Mouse (Mus musculus): ENCODE data around the gene Dedd2. TPM values are rescaled to one million over a fixed set of nuclear protein-coding genes. Genes with fewer than 3 reads are reported as not detected.
A peak's percentile ranks its signal among the peaks of the same experiment; 100 is the strongest.

The Dedd2 gene
- total and polyA plus RNA-seq, 3 experiments: 10.6 to 13.9 (median 11.7) TPM

DNA sequence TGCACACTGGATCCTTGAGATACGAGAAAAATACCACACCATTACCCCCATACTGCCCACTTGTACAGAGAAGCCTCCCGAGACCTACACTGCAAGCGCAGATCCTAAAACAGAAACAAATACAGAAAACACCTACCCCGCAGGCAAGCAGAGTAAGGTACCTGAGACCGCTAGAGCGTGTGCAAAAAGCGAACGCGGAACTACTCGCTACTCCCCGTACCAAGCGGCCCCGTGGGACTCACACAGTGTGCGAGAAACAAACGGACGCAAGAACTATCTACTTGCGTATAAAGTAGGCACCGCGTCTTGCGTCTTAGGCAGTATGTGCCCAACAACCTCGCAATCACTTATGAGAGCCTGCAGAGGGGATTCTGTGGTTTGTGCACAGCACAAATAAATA lies 38.6 kb downstream of the Dedd2 start:
- no peaks in the 10 kb centered on the region for H3K79me2 ChIP-seq (replicated peaks; ENCODE audit: control insufficient read depth, extremely low read depth, insufficient read depth, poor library complexity, severe bottlenecking)
- peak overlapping the region; percentile 3 to 28 (median 20) for H3K4me3 ChIP-seq (replicated peaks in 1 of 3; ENCODE audit: low read depth in 2 of 3, low read length in 2 of 3, poor library complexity in 1 of 3)
- no peak overlapping the region for H3K27ac ChIP-seq (ENCODE audit: insufficient read depth, low read depth)
- 0 out of 2 replicates have a peak overlapping the region, but pooled peaks have one; percentile 14 for H3K9ac ChIP-seq (ENCODE audit: insufficient read depth, low read depth)
- peaks cover 48% of the 10 kb centered on the region for H3K27me3 ChIP-seq (replicated peaks)
- TF ChIP-seq ELF1 (IDR thresholded peaks at IDR 0.05; ENCODE audit: low read depth, low read length) (peak; percentile 7; the same call in 1 of the 2 replicates), ZMIZ1 (IDR thresholded peaks at IDR 0.05; ENCODE audit: low read depth, low read length) (no peak)
- in situ Hi-C loops (cut with MboI; ENCODE audit: low pct_ligation_motif_present, low pct_unique_long_range_greater_than_20kb, low sequenced_read_pairs): loop anchor here (5.0 to 10.0 kb wide), 2 partner anchors 50 to 93 kb away; no protein-coding TSS in a partner anchor
- dilution Hi-C loops (cut with MboI; ENCODE audit: extremely low pct_ligation_motif_present, extremely low pct_unique_long_range_greater_than_20kb, low sequenced_read_pairs): no loop called here
- H3K36me3 ChIP-seq (replicated peaks in 1 of 2; ENCODE audit: control insufficient read depth in 1 of 2, insufficient read depth in 1 of 2, low read length in 1 of 2): no peaks in the 10 kb centered on the region
- no peak for DNase-seq (ENCODE audit: extremely low read depth)
- H3K9me3 ChIP-seq (replicated peaks; ENCODE audit: low read length): no peaks in the 10 kb centered on the region
- peaks cover 7 to 37% of the 10 kb centered on the region in 2 experiments; a peak in 3 of 4 replicates for H3K4me1 ChIP-seq (ENCODE audit: control insufficient read depth in 1 of 2, insufficient read depth in 2 of 2)
- peak overlapping the region; percentile 40 for H3K4me2 ChIP-seq (ENCODE audit: insufficient read depth, low read depth, poor library complexity, severe bottlenecking)

DNA sequence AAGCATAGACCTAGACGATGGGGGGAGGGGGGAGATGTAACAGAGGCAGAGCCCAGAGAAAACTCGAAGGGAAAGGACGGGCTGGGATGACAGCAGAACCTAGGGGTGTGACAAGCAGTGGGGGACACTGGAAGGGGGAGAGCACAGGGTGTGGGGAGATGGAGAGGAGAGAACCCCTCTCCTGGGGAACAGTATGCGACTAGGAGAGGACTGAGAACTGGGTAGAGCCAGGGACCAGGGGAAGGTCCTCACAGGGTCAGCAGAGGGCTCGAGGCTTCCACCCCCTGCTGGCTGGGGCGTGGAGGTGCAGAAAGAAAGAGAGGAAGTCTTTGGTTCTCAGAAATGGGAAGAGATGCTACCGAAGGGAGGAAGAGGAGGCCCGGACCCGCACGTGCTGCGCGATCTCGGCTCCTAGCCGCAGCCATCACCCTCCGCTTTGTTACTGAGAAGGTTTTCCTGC lies 39.1 kb downstream of the Dedd2 start:
- in situ Hi-C loops (cut with MboI; ENCODE audit: low pct_ligation_motif_present, low pct_unique_long_range_greater_than_20kb, low sequenced_read_pairs) (loop anchor here (5.0 to 10.0 kb wide), 2 partner anchors 49 to 93 kb away; no protein-coding TSS in a partner anchor), dilution Hi-C loops (cut with MboI; ENCODE audit: extremely low pct_ligation_motif_present, extremely low pct_unique_long_range_greater_than_20kb, low sequenced_read_pairs) (no loop called here)
- no peak for TF ChIP-seq ZKSCAN1 (IDR thresholded peaks at IDR 0.05; ENCODE audit: borderline replicate concordance, low read depth, low read length)
- peak; percentile 55 for TF ChIP-seq RAD21 (IDR thresholded peaks at IDR 0.05; ENCODE audit: low read depth, low read length)
- TF ChIP-seq HCFC1 (IDR thresholded peaks at IDR 0.05; ENCODE audit: low read depth, low read length): no peak
- peak; percentile 47 to 84 for TF ChIP-seq CTCF (conservative IDR thresholded peaks at IDR 0.05 in 1 of 2, IDR thresholded peaks at IDR 0.05 in 1 of 2; ENCODE audit: low read depth in 2 of 2, low read length in 2 of 2)
- no peak for TF ChIP-seq JUND (conservative IDR thresholded peaks at IDR 0.05; ENCODE audit: low read depth, low read length)
- TF ChIP-seq JUN (IDR thresholded peaks at IDR 0.05; ENCODE audit: insufficient read depth, low read depth, low read length): no peak
- no peak for TF ChIP-seq NELFE (IDR thresholded peaks at IDR 0.05; ENCODE audit: low read depth, low read length)
- TF ChIP-seq IRF4 (IDR thresholded peaks at IDR 0.05; ENCODE audit: low read depth, low read length): no peak
- no peak for TF ChIP-seq NRF1 (IDR thresholded peaks at IDR 0.05; ENCODE audit: low read depth, low read length)
- TF ChIP-seq ETS1 (conservative IDR thresholded peaks at IDR 0.05; ENCODE audit: low read depth, low read length): no peak
- no peak for TF ChIP-seq MAFK (IDR thresholded peaks at IDR 0.05; ENCODE audit: insufficient replicate concordance, low read length)
- peak; percentile 53; the same call in 1 of the 2 replicates for TF ChIP-seq MAX (IDR thresholded peaks at IDR 0.05; ENCODE audit: low read length)
- TF ChIP-seq POLR2AphosphoS2 (IDR thresholded peaks at IDR 0.05; ENCODE audit: low read depth, low read length): no peak
- no peak for TF ChIP-seq CHD2 (IDR thresholded peaks at IDR 0.05; ENCODE audit: low read length)
- no peak for TF ChIP-seq ZNF384 (IDR thresholded peaks at IDR 0.05; ENCODE audit: low read depth, low read length)
- TF ChIP-seq UBTF (IDR thresholded peaks at IDR 0.05; ENCODE audit: low read depth, low read length): no peak
- peak; percentile 47; the same call in 1 of the 2 replicates for TF ChIP-seq SIN3A (IDR thresholded peaks at IDR 0.05; ENCODE audit: low read length)
- peak; percentile 44; the same call in 1 of the 2 replicates for TF ChIP-seq MYC (IDR thresholded peaks at IDR 0.05; ENCODE audit: low read depth, low read length)
- TF ChIP-seq KAT2A (IDR thresholded peaks at IDR 0.05; ENCODE audit: insufficient replicate concordance, low read length): no peak
- no peak for TF ChIP-seq MAZ (IDR thresholded peaks at IDR 0.05; ENCODE audit: low read depth, low read length)
- TF ChIP-seq PAX5 (IDR thresholded peaks at IDR 0.05; ENCODE audit: low read length): no peak
- no peak for TF ChIP-seq MEF2A (IDR thresholded peaks at IDR 0.05; ENCODE audit: borderline replicate concordance, low read depth, low read length)
- TF ChIP-seq TBP (conservative IDR thresholded peaks at IDR 0.05; ENCODE audit: low read depth, low read length): 0 out of 2 replicates have a peak, but pooled peaks have one; percentile 48
- no peak; the same call in 1 of the 2 replicates for TF ChIP-seq MXI1 (IDR thresholded peaks at IDR 0.05; ENCODE audit: low read depth, low read length)
- no peak for TF ChIP-seq USF2 (conservative IDR thresholded peaks at IDR 0.05; ENCODE audit: low read depth, low read length)
- TF ChIP-seq ZC3H11A (IDR thresholded peaks at IDR 0.05; ENCODE audit: low read depth, low read length): no peak
- no peak for TF ChIP-seq TCF12 (IDR thresholded peaks at IDR 0.05; ENCODE audit: low read depth, low read length)
- TF ChIP-seq E2F4 (IDR thresholded peaks at IDR 0.05; ENCODE audit: insufficient replicate concordance, low read depth, low read length): no peak
- TF ChIP-seq EP300 (IDR thresholded peaks at IDR 0.05; ENCODE audit: low read length): no peak
- peak; percentile 81 for TF ChIP-seq SMC3 (IDR thresholded peaks at IDR 0.05; ENCODE audit: low read depth, low read length)
- peak; percentile 56; the same call in 1 of the 2 replicates for TF ChIP-seq ELF1 (IDR thresholded peaks at IDR 0.05; ENCODE audit: low read depth, low read length)
- no peak for TF ChIP-seq ZMIZ1 (IDR thresholded peaks at IDR 0.05; ENCODE audit: low read depth, low read length)

More for the DNA sequence above, 39.1 kb downstream of the Dedd2 start:
- H3K4me1 ChIP-seq (ENCODE audit: control insufficient read depth in 1 of 2, insufficient read depth in 2 of 2): peaks cover 7 to 37% of the 10 kb centered on the region in 2 experiments; a peak in 3 of 4 replicates
- H3K4me2 ChIP-seq (ENCODE audit: insufficient read depth, low read depth, poor library complexity, severe bottlenecking): peak overlapping the region; percentile 88
- no peaks in the 10 kb centered on the region for H3K79me2 ChIP-seq (replicated peaks; ENCODE audit: control insufficient read depth, extremely low read depth, insufficient read depth, poor library complexity, severe bottlenecking)
- no peak overlapping the region for H3K27ac ChIP-seq (ENCODE audit: insufficient read depth, low read depth)
- peak; percentile 58 for DNase-seq (ENCODE audit: extremely low read depth)
- H3K27me3 ChIP-seq (replicated peaks): peaks cover 52% of the 10 kb centered on the region
- peak overlapping the region in 2 of 3 experiments; percentile 3 to 33 for H3K4me3 ChIP-seq (replicated peaks in 1 of 3; ENCODE audit: low read depth in 2 of 3, low read length in 2 of 3, poor library complexity in 1 of 3)
- no peaks in the 10 kb centered on the region for H3K36me3 ChIP-seq (replicated peaks in 1 of 2; ENCODE audit: control insufficient read depth in 1 of 2, insufficient read depth in 1 of 2, low read length in 1 of 2)
- peak overlapping the region; percentile 15; the same call in 1 of the 2 replicates for H3K9ac ChIP-seq (ENCODE audit: insufficient read depth, low read depth)
- no peaks in the 10 kb centered on the region for H3K9me3 ChIP-seq (replicated peaks; ENCODE audit: low read length)
